Mouse (Mus musculus): ENCODE data around the gene Gm10337. TPM values are rescaled to one million over a fixed set of nuclear protein-coding genes. Genes with fewer than 3 reads are reported as not detected.

The Gm10337 gene
- total RNA-seq, 2 experiments from 2014 or later, result not detected

GRCm38 (mm10) chr15:102517631-102517975, 14.1 kb downstream of the Gm10337 start:
- no peak for DNase-seq

DNA sequence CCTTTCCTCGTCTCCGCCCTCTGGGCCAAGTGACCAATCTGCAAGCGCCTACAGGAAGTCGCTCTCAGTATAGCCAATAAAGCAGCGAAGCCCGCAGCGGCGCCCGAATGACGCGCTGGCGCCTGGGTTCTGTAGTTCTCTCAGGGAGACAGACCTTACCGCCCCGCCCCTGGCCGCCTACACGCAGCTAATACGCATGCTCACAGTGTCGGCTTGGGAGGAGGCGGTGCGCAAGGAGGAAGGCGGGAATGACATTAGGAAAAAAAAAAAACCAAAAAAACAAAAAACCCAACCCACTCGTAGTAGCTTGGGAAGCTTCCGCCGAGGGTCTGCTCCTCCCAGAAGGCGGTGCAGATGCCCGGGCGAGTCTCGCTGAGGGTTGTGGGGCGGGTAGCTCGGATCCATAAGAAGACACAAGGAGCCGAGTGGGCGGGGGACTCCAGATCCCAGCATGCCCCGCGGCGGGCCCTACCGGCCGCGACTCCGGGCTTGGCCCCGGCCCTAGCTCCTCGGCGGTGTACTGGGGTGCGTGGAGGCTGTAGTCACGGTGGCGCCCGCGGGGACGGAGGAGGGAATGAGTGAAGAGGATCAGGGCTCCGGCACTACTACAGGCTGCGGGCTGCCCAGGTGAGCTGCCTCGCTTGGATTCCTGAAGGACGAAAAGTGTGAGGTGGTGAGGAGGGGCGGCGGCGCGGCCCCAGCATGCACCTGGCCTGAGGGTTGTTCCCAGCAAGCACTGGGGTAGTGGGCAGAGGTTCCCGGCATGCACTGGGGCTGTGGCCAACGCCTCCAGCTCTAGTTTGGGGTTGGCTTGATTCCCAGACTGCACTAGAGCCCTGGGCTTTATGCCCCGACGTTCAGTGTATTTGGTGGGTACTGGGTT, 14.7 kb downstream of the Gm10337 start, which contains the start of gene Tarbp2:
TSS of gene Tarbp2 (plus strand) at position 217 of the 883 bp plus-strand sequence.
- DNase-seq, result peak; percentile 100

GRCm38 (mm10) chr15:102518859-102519201, 15.3 kb downstream of the Gm10337 start:
- DNase-seq, result no peak

- no peak for DNase-seq
Observed at GRCm38 (mm10) chr15:102519211-102520141, 16.0 kb downstream of the Gm10337 start.

- no peak for DNase-seq
Observed at GRCm38 (mm10) chr15:102520416-102520815, 16.9 kb downstream of the Gm10337 start.

- DNase-seq, result no peak
Observed at GRCm38 (mm10) chr15:102521480-102521879, 18.0 kb downstream of the Gm10337 start.

- DNase-seq, result peak; percentile 63 to 75
Observed at GRCm38 (mm10) chr15:102524892-102525485, 21.5 kb downstream of the Gm10337 start, which contains the start of gene Npff. TSS of gene Npff (minus strand) at chr15:102524942.

DNA sequence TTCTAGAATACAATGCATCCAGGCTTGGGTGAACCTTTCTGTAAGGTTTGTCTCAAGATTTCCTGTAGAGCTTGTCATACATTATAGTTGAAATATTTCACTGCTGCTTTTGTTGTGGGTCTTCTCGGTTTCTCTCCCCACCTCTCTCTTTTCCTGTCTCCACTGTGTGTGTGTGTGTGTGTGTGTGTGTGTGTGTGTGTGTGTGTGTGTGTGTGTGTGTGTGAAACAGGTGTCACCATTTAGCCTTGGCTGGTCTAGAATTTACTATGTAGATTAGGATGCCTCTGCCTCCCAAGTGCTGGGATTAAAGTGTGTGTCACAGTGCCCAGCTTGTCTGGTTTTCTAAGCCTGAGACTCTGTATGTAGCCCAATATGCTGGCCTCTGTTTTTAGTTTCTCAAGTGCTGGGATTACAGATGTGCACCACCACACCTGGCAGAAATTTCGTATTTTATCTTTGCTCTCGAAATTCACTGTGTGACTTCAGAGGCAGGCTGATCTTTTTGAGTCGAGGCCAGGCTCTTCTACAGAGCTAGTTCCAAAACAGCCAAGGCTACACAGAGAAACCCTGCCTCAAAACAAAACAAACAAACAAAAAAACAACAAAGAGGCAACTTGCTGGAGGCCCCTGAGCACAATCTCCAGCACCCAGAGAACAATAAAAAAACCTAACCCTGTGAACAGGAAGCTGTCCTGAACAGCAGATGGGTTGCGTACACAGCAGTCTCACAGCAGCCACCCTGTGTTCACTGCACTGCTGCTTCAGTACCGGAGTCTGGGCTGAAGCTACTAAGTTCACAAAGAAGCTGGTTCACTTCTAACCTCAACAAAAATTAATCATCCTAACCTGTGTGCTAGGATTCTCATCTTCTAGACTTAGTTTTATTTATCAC, 22.8 kb downstream of the Gm10337 start:
- DNase-seq, result no peak

- DNase-seq, result no peak
Observed at GRCm38 (mm10) chr15:102527936-102528335, 24.4 kb downstream of the Gm10337 start.

- no peak for DNase-seq
Observed at GRCm38 (mm10) chr15:102528396-102528795, 24.9 kb downstream of the Gm10337 start.

DNA sequence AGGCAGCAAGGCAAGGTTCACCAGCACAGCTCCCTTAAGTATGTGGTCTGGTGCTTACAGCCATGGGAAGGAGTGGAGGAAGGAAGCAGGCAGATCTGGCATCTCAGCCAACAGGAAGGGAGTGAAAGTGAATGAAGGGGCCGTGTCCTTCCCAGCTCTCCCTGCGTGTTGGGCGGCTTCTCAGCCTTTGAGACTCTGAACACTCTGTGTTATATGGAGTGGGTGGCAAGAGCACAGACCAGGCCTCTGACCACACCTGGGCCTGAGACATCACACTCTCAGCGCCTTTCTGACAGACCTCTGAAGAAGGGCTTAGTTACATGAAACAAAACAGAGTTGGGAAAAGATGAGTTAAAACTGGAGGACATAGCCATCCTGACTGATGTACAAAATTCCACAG, 27.0 kb downstream of the Gm10337 start:
- DNase-seq, result no peak

DNA sequence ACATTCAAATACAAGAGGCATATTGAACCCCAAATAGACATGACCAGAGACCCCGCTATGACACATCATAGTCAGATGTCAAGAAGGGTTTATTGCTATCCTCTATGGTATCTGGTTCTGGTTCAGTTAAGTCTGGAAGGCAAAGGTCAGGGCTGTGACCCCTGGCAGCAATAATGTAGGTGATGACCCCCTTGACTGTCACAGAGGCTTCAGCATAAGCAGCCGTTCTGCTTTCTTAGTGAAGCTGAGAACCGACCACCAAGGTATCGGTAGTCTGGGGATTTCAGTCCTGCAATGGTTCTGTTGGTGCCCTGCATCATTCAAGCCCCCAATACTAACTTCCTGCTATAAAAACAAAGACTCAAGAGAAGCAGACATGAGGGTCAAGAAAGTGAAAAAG, 28.1 kb downstream of the Gm10337 start:
- no peak for DNase-seq

DNA sequence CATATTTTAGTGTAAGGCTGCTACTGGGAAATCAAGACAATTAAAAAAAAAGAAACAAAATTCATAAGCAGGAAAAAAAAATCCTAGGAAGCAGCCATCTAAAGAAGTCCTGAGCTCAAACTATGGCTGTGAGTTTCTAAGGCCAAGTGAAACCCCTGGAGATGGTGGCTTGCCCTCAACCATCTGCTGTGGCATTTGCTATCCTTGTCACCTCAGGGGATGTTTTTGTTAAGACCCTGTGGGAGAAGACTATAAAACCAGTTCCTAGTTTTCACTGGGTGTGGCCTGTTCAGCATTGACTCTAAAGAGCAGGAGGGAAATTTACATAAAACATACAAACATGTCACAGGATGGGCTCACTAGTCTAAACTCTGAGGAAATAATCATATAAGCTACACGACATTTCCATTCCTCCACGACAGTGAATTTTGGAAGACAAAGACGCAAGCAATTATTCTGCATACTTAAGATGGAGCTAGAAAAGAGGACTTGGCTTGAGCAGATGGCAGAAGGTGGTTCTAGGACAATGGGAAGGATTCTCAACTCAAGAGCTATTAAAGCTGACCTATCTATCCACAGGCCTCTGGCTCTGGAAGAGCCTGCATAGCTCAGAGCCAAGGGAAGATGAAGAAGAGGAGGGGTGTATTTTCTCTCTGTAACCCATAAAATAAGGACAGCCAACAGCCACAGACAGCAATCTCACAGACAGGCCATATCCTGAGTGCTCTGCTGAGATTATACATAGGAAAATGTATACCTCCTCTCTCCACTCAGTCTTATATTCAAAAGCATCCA, 28.8 kb downstream of the Gm10337 start:
- DNase-seq, result no peak

- no peak for DNase-seq
Observed at GRCm38 (mm10) chr15:102533926-102534325, 30.4 kb downstream of the Gm10337 start.

DNA sequence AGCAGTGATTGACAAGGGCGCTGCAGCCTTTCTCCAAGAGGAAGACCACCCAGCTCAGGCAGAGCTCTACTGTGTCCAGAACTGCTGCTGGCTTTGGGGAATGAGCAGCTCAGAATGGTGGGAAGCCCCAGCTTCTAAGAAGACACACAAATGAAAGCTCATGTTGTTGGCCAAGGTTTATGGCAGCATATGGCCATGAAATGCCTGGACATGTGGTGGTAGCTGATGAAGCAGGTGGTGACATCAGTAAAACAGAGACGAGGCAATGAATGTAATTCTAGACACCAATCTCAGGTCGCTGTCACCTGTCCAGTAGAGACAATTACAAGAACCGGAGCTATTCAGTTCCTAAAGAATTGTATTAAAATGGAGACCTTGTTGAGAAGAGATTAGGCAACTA, 41.3 kb downstream of the Gm10337 start:
- peak in 1 of 2 experiments; percentile 40 for DNase-seq

DNA sequence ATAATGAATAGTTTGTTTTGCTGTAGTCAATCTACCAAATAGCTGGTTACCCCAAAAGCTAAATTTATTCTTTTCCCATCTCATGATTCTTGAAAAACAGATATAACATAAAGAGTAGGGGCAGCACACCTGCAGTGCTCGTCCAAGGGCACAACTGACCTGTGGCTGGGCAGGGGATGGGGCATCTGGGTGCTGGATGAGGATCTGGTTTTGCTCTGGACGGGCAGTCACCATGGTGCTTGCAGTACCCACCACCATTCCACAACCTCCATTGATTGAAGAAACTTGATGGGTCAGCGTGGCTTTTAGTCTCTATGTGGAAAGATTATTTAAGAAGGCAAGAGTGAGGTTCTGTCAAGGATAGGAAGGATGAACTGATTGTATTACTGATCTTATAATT, 42.7 kb downstream of the Gm10337 start:
- DNase-seq, result no peak

DNA sequence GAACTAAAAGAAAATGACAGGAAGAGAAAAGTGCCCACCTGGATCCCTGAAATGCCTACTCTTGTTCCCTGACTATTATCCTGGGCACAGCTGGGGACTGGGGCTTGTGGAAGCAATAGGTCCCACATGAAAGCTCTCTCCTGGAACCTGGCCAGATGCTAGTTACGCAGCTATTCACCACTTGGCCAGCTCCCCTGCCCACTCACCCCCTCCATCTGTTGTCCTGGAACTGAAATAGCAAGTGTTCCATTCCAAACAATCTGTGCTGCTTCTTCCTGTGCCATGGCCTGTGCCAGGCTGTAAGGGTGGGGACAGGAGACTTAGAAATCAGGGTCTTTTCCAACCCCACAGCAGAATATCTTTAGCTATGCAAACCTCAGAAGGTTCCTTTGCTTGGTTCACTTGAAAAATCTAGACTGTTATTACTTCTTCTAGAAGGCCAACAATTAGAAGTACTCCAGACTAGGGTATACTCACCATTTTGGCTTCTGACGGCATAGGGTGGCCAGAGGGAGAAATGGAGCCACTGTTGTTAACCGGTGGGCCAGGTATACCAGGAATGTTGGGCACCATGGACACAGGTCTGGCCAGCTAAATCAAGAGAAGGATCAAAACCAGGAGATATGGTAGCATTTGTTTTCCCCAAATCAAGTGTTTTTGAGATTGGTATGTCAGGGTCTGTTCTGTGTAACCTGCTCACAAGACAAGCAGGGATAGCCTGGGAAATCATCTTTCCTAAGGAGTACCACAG, 43.3 kb downstream of the Gm10337 start:
- DNase-seq, result peak; percentile 84 to 85

GRCm38 (mm10) chr15:102547478-102547877, 44.0 kb downstream of the Gm10337 start:
- DNase-seq, result no peak

DNA sequence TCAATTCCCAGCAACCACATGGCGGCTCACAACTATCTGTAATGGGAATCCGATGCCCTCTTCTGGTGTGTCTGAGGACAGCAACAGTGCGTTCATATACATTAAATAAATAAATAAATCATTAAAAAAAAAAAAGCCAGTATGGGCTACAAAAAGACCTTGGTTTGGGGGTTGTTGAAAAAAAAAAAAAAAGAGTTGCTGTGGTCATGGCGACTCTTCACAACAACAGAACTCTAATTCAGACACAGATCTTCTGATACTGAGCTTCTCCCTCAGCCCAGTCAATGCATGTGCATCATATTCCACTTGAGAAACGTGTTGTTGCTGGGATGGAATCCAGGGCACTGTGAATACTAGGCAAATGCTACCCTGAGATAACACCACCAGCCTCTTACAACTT, 49.1 kb downstream of the Gm10337 start:
- no peak for DNase-seq

All from layer of hippocampus, postnatal 36 days (tissue).